Mouse (Mus musculus) spleen, adult 2 months (tissue): ENCODE measurements around the gene Mapk7. TPM values are rescaled to one million over a fixed set of nuclear protein-coding genes. Genes with fewer than 3 reads are reported as not detected.

Experiments used
- DNase-seq, 2 experiments: peaks; one replicate each; pipeline versions ENCODE4 v3.0.0 to v3.0.0-alpha.2; 2012 to 2021; ENCODE audit warnings: low spot score in 2 of 2, low read depth in 1 of 2
- H3K27ac ChIP-seq: fragments of 200-500 bp; 2 replicates; pipeline ENCODE4 v1.5.1; 2012; ENCODE audit warnings: low read length, inconsistent platforms; ENCODE audit not compliant: insufficient read depth
- H3K27me3 ChIP-seq: fragments of 200-500 bp; 2 replicates; pipeline ENCODE4 v1.6.1; 2012; ENCODE audit warnings: mild to moderate bottlenecking, moderate library complexity, low read length, inconsistent platforms; ENCODE audit not compliant: control insufficient read depth, insufficient read depth
- H3K36me3 ChIP-seq: fragments of 200-500 bp; 2 replicates; pipeline ENCODE4 v1.6.1; 2012; ENCODE audit warnings: mild to moderate bottlenecking, low read length, inconsistent platforms; ENCODE audit not compliant: control insufficient read depth, insufficient read depth
- H3K4me1 ChIP-seq: fragments of 200-500 bp; 2 replicates; pipeline ENCODE4 v1.6.1; 2011; ENCODE audit warnings: inconsistent platforms; ENCODE audit not compliant: control insufficient read depth, insufficient read depth, insufficient read length
- H3K4me3 ChIP-seq: fragments of 200-500 bp; 2 replicates; pipeline ENCODE4 v1.5.1; 2011; ENCODE audit warnings: mild to moderate bottlenecking, inconsistent platforms; ENCODE audit not compliant: insufficient read depth, insufficient read length; ENCODE audit errors: extremely low read depth
- CTCF ChIP-seq: fragments of 200-500 bp; IDR thresholded peaks from 2 replicates; pipeline ENCODE4 v1.5.1; 2011; ENCODE audit warnings: mild to moderate bottlenecking, inconsistent platforms; ENCODE audit not compliant: insufficient read depth, insufficient read length, insufficient replicate concordance; ENCODE audit errors: extremely low read depth
- POLR2A ChIP-seq: fragments of 200-500 bp; IDR thresholded peaks from 2 replicates; pipeline ENCODE4 v1.6.1; 2011; ENCODE audit warnings: low read depth, low read length, inconsistent platforms
- WGBS: fragments of 180-500 bp; shearing (Covaris S2); methylation state at CpG from one replicate; pipeline ENCODE4 v1.1.7; 2018; 5-methylcytosine and 5-hydroxymethylcytosine counted together
- polyA plus RNA-seq: library from polyadenylated mRNA; depleted of rRNA; stranded (reverse); fragments of >200 nt; gene quantifications from 2 replicates; pipeline ENCODE4 v1.2.3, GENCODE M21; 2012

Mapk7 gene
- polyA plus RNA-seq, 1 experiment = 27.4 TPM

DNA sequence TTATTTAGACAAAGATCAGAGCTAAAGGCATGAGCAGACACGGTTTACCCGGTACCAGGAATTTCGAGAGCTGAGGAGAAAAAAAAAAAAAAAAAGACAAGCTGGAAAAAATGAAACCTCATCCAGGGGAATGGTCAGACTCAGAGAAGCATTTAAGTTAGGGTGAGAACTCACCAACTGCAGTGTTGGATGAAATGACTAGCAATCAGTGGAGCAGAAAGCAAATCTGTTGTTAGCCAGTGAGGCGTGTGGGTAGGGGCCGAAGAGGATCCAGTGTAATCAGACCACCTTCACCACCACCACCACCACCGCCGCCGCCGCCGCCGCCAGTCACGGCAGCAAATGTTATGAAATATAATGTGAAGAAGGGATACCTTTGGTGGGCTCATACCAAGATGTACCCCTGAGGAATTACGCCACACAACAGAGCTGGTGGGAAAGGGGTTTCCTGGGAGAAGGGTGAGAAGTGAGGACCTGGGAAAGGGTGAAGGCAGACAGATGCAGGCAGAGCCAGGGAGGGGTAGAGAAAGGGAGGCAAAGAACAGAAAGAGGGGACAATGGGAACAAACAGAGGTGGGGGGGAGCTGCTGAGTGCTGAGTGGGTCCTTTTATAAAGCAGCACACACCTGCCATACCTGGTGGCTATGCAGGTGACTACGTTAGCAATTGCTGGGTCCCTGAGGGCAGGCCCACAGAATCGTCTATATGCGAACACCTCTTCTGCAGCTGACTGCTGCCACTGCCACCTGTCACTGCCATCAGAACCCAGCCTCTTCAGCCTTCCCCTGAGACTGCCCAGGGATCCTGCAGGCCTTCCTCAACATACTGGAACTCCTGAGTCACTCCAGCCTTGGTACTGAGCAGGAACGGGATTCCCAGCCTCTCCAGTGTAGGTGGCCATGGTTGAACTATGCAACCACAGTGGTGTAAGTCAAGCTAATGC lies 16.4 kb downstream of the Mapk7 start:
- DNase-seq = no peak
- Histone ChIP-seq H3K4me3 (no peak overlapping the region), H3K4me1 (no peaks in the 10 kb centered on the region), H3K27ac (no peak overlapping the region), H3K27me3 (no peaks in the 10 kb centered on the region), H3K36me3 (no peaks in the 10 kb centered on the region)
- 84% methylated on average over 17 of the region's 17 CpGs for WGBS
- no peak for TF ChIP-seq CTCF
- TF ChIP-seq POLR2A = no peak

DNA sequence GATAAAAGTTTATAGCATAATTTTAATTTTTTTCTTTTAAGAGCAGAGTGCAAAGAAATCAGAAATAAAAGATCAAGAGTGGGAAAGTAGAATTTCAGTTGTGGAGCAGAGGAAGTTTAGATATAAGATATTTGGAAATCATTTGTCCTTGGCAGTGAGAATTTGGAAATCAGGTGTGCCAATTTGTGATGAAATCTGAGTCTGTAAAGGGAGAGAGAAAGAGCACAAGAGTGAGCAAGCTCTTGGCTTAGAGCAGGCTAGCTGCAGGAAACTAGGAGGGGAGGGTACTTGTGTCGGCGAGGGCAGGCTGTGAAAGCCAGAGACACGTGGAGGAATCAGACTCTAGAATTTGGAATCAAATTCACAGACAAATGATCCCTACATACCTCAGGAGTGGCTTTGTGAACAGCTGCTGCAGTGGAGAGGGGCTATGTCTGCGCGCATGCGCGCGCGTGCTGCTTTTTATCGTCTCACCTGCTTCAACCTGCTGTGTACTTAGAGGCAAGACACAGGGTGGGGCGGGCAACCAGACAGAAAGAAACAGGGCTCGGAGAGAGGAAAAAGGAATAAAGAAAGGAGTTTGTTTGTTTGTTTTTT lies 17.3 kb downstream of the Mapk7 start:
- TF ChIP-seq POLR2A = no peak
- no peak for TF ChIP-seq CTCF
- Histone ChIP-seq H3K4me3 (no peak overlapping the region), H3K27ac (no peak overlapping the region), H3K36me3 (no peaks in the 10 kb centered on the region), H3K27me3 (no peaks in the 10 kb centered on the region), H3K4me1 (no peaks in the 10 kb centered on the region)
- 60% methylated on average over 12 of the region's 12 CpGs for WGBS
- no peak for DNase-seq

DNA sequence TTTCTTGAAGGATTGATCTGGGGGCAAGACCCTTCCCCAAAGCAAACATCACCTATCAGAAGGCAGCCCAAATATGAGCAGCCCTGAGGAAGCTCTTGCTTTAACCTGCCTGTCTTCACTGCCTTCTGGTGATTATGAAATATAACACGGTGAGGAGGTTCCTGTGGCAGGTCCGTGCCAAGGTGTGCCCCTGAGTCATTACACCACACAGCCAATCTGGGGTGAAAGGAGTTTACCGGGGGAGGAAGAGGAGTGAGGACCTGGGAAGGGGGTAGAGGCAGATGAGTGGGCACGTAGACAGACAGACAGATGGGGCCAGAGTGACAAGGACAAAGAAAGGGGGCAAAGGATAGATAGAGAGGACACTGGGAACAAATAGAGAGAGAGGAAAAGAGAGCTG lies 20.6 kb downstream of the Mapk7 start:
- Histone ChIP-seq H3K27ac (no peak overlapping the region), H3K36me3 (no peaks in the 10 kb centered on the region), H3K4me1 (no peaks in the 10 kb centered on the region), H3K4me3 (no peak overlapping the region), H3K27me3 (no peaks in the 10 kb centered on the region)
- no peak for DNase-seq
- no peak for TF ChIP-seq POLR2A
- no peak for TF ChIP-seq CTCF
- WGBS = 62% methylated on average over 4 of the region's 4 CpGs

DNA sequence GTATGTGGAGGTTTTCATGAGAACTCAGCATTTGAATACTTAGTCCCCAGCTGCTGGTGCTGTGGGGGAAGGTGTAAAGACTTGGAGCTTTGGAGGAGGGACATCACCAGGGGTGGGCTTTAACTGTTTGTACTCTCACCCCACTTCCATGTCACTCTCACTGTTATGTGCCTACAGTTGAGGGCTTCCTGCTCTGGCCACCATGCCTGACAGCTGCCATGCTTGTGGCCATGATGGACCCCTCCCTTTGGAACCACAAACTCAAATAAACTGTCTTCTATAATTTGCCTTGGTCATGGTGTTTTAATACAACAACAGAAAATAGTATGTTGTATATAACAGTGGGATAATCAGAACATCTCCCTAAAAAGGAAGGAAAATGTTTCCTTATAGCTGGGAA lies 23.3 kb downstream of the Mapk7 start:
- TF ChIP-seq CTCF = no peak
- no peak for TF ChIP-seq POLR2A
- no peak for DNase-seq
- no peaks in the 10 kb centered on the region for H3K36me3 ChIP-seq
- H3K27ac ChIP-seq = no peak overlapping the region
- no peaks in the 10 kb centered on the region for H3K27me3 ChIP-seq
- no peaks in the 10 kb centered on the region for H3K4me1 ChIP-seq
- H3K4me3 ChIP-seq = no peak overlapping the region

DNA sequence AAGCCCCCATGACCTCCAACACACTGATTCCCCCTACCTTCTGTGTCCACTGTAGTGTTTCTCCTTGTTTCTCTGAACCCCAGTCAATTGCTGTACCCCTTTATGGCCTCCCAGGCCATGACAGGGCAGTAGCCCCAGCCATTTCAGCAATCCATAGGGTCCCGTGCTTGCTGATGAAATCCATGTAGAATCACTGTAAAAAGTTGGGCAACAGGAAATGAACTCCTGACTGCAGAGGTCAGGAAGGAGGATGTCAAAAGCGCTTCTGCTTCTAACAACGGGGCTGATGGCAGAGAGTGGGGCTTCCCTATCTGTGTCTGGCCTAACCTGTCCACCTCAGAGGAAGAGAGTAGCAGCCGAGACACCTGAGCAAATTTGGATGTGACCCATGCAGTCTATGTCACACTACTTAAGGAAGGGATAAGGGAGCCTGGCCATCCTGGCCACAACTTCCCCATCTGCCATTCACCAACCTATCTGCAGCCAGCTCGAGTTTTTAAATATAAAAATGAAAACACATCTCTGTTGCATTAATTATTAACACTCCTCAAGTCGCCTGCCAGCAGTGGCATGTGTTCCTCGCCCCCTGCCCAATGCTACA lies 24.8 kb downstream of the Mapk7 start:
- H3K4me1 ChIP-seq = no peaks in the 10 kb centered on the region
- no peak overlapping the region for H3K4me3 ChIP-seq
- H3K36me3 ChIP-seq = no peaks in the 10 kb centered on the region
- DNase-seq = no peak
- no peaks in the 10 kb centered on the region for H3K27me3 ChIP-seq
- TF ChIP-seq POLR2A (no peak), CTCF (no peak)
- no peak overlapping the region for H3K27ac ChIP-seq
- WGBS = 27% methylated on average over 7 of the region's 7 CpGs

DNA sequence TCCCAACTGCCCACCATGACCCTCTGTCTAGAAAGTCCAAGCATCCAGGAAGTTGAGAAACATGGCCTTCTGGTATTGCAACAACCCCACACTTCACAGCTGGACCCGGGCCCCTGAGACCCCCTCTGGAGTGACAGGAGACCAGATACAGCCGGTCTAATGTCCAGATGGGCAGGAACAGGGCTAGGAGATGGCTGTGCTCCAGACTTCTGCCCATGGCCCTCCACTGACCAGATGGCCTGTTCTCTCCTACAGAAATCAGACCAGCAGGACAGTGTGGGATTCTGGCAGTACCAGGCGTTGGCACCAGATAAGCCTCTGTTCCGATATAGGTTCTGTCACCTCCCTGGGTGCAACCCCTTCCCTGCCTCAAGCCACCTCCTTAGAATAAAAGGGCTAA lies 25.7 kb downstream of the Mapk7 start:
- Histone ChIP-seq H3K4me1 (no peaks in the 10 kb centered on the region), H3K4me3 (no peak overlapping the region), H3K27ac (no peak overlapping the region), H3K27me3 (no peaks in the 10 kb centered on the region), H3K36me3 (no peaks in the 10 kb centered on the region)
- TF ChIP-seq CTCF (no peak), POLR2A (no peak)
- no peak for DNase-seq
- 83% methylated on average over 4 of the region's 4 CpGs for WGBS

DNA sequence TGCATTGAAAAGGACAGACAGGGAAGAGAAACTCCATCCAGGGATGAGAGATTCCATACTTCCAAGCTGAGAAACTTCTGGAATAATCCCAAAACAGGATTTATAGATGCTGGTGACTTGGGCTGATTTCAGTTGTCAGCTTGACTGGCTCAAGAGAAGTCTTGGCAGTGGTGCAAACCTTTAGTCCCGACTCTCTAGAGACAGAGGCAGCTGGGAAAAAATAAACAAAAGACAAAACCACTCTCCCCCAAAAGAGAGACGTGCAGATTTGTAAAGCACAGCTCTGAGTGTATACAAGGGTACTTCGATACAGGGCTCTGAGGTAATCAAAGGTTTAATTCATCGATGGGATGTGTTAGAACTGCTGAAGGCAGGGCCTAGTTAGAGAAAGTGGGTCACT lies 28.8 kb downstream of the Mapk7 start:
- H3K4me1 ChIP-seq = no peaks in the 10 kb centered on the region
- WGBS = 78% methylated on average over 4 of the region's 4 CpGs
- TF ChIP-seq POLR2A = no peak
- no peak for TF ChIP-seq CTCF
- DNase-seq = no peak
- no peaks in the 10 kb centered on the region for H3K36me3 ChIP-seq
- peaks cover 2% of the 10 kb centered on the region; the same call in 1 of the 2 replicates for H3K27me3 ChIP-seq
- no peak overlapping the region for H3K27ac ChIP-seq
- no peak overlapping the region for H3K4me3 ChIP-seq
